Comparison of ENCODE assay signal across 7 mouse cellular contexts in the genomic region with DNA sequence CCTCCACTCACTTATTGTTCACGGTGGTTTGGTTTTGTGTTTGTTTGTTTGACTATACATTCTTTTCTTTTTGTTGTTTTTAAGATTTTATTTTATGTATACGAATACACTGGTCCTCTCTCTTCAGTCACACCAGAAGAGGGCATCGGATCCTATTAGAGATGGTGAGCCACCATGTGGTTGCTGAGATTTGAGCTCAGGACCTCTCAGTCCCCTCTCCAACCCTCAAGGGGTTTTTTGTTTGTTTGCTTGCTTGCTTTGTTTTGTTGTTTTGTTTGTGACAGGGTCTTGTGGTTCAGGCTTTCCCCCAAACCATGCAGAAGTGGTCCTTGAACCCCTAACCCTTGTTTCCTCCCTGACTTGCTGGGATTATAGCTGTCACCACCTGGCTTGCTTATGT. TPM values are rescaled to one million over a fixed set of nuclear protein-coding genes. Genes with fewer than 3 reads are reported as not detected.
DNase-seq lines count a peak whose midpoint lies in the region; ATAC-seq and TF ChIP-seq lines count a peak whose summit lies in the region.

No protein-coding gene starts in this region.

- peak overlapping the region; percentile 74 for H3K4me2 ChIP-seq in liver, embryonic 12.5 days

- H3K9ac ChIP-seq in liver, embryonic 12.5 days: peak overlapping the region; percentile 84

- no peak for TF ChIP-seq CTCF in spleen, adult 2 months (IDR thresholded peaks at IDR 0.05; ENCODE audit: extremely low read depth, insufficient read depth, insufficient read length, insufficient replicate concordance)

- H3K4me1 ChIP-seq in spleen, adult 2 months (ENCODE audit: control insufficient read depth, insufficient read depth, insufficient read length): peaks cover 4% of the 10 kb centered on the region; the same call in 1 of the 2 replicates
- H3K4me1 ChIP-seq in forebrain, embryonic 10.5 days: peaks cover 39% of the 10 kb centered on the region
- H3K4me1 ChIP-seq in liver, embryonic 12.5 days: peaks cover 55% of the 10 kb centered on the region

- no peak for DNase-seq in spleen, adult 2 months (ENCODE audit: low read depth in 1 of 2, low spot score in 2 of 2)
- no peak for DNase-seq in spleen, postnatal 36 days (ENCODE audit: low spot score in 2 of 2)
- DNase-seq in forebrain, embryonic 10.5 days (ENCODE audit: extremely low spot score, low spot score): no peak
- no peak for DNase-seq in adrenal gland, postnatal 36 days
- no peak for DNase-seq in cerebellum, adult 9-11 months

- H3K27ac ChIP-seq in spleen, adult 2 months (ENCODE audit: insufficient read depth, low read length): peak overlapping the region; percentile 96
- H3K27ac ChIP-seq in forebrain, embryonic 10.5 days: peak overlapping the region; percentile 93
- H3K27ac ChIP-seq in liver, embryonic 12.5 days: peak overlapping the region; percentile 98

- no peaks in the 10 kb centered on the region for H3K9me3 ChIP-seq in forebrain, embryonic 10.5 days
- no peaks in the 10 kb centered on the region for H3K9me3 ChIP-seq in liver, embryonic 12.5 days (replicated peaks)

- TF ChIP-seq POLR2A in spleen, adult 2 months (IDR thresholded peaks at IDR 0.05; ENCODE audit: low read depth, low read length): no peak

- H3K27me3 ChIP-seq in spleen, adult 2 months (ENCODE audit: control insufficient read depth, insufficient read depth, low read length): no peaks in the 10 kb centered on the region
- H3K27me3 ChIP-seq in forebrain, embryonic 10.5 days (ENCODE audit: poor library complexity, severe bottlenecking): no peaks in the 10 kb centered on the region
- no peaks in the 10 kb centered on the region for H3K27me3 ChIP-seq in liver, embryonic 12.5 days (replicated peaks)

- WGBS in spleen, adult 2 months: 56% methylated on average over 3 of the region's 3 CpGs
- WGBS in forebrain, embryonic 10.5 days: 65% methylated on average over 3 of the region's 3 CpGs
- 51% methylated on average over 3 of the region's 3 CpGs for WGBS in liver, embryonic 12.5 days (ENCODE audit: insufficient replicate concordance)

- 0 out of 2 replicates have a peak overlapping the region, but pooled peaks have one; percentile 76 for H3K4me3 ChIP-seq in spleen, adult 2 months (ENCODE audit: extremely low read depth, insufficient read depth, insufficient read length)
- peak overlapping the region; percentile 63 for H3K4me3 ChIP-seq in forebrain, embryonic 10.5 days
- H3K4me3 ChIP-seq in liver, embryonic 12.5 days: peak overlapping the region; percentile 58

- H3K36me3 ChIP-seq in spleen, adult 2 months (ENCODE audit: control insufficient read depth, insufficient read depth, low read length): no peaks in the 10 kb centered on the region
- H3K36me3 ChIP-seq in forebrain, embryonic 10.5 days (replicated peaks): no peaks in the 10 kb centered on the region
- no peaks in the 10 kb centered on the region for H3K36me3 ChIP-seq in liver, embryonic 12.5 days

- no peak for ATAC-seq in liver, embryonic 12.5 days
- ATAC-seq in cerebellum, adult (ENCODE audit: insufficient number of reproducible peaks, low FRiP score, low TSS enrichment): no peak

RNA-seq across cellular contexts. Expression of a gene that starts 1.5 kb away (rescaled TPM):
- 9.3 and 15.4 TPM in 2 replicates for polyA plus RNA-seq in spleen, adult 2 months (2012; rRNA removed)
- 12.0 and 14.2 TPM in 2 replicates for polyA plus RNA-seq in forebrain, embryonic 10.5 days (2016; fragmentation: Nextera tagmentation; extraction: Ambion mirVana)
- polyA plus RNA-seq in liver, embryonic 12.5 days (2016; fragmentation: Nextera tagmentation; extraction: Ambion mirVana): 27.0 and 29.3 TPM in 2 replicates
- 10 to 100 TPM; 25.0 to 26.7 TPM for total RNA-seq in adrenal gland, postnatal 36 days (2021)

RNA-seq across cellular contexts. Expression of a gene that starts 6.8 kb away (rescaled TPM):
- polyA plus RNA-seq in spleen, adult 2 months (2012; rRNA removed): 102 and 177 TPM in 2 replicates
- 48.0 and 48.8 TPM in 2 replicates for polyA plus RNA-seq in forebrain, embryonic 10.5 days (2016; fragmentation: Nextera tagmentation; extraction: Ambion mirVana)
- polyA plus RNA-seq in liver, embryonic 12.5 days (2016; fragmentation: Nextera tagmentation; extraction: Ambion mirVana): 99.1 and 113 TPM in 2 replicates
- total RNA-seq in adrenal gland, postnatal 36 days (2021): 100 to 1,000 TPM in 1 of 2 experiments, 10 to 100 TPM in 1; 100.0 to 108 TPM

RNA-seq across cellular contexts. Expression of a gene that starts 7.9 kb away (rescaled TPM):
- polyA plus RNA-seq in spleen, adult 2 months (2012; rRNA removed): 14.7 and 15.9 TPM in 2 replicates
- polyA plus RNA-seq in forebrain, embryonic 10.5 days (2016; fragmentation: Nextera tagmentation; extraction: Ambion mirVana): 10.2 and 10.5 TPM in 2 replicates
- polyA plus RNA-seq in liver, embryonic 12.5 days (2016; fragmentation: Nextera tagmentation; extraction: Ambion mirVana): 23.6 and 31.6 TPM in 2 replicates
- total RNA-seq in adrenal gland, postnatal 36 days (2021): 100 to 1,000 TPM; 103 to 116 TPM

RNA-seq across cellular contexts. Expression of a gene that starts 15.1 kb away (rescaled TPM):
- not detected in 2 replicates for polyA plus RNA-seq in spleen, adult 2 months (2012; rRNA removed)
- polyA plus RNA-seq in forebrain, embryonic 10.5 days (2016; fragmentation: Nextera tagmentation; extraction: Ambion mirVana): 0.86 TPM in 1 of 2 replicates, not detected in the other
- 2.7 and 3.0 TPM in 2 replicates for polyA plus RNA-seq in liver, embryonic 12.5 days (2016; fragmentation: Nextera tagmentation; extraction: Ambion mirVana)
- not detected for total RNA-seq in adrenal gland, postnatal 36 days (2021)

RNA-seq across cellular contexts. Expression of a gene that starts 16.3 kb away (rescaled TPM):
- 95.6 and 174 TPM in 2 replicates for polyA plus RNA-seq in spleen, adult 2 months (2012; rRNA removed)
- polyA plus RNA-seq in forebrain, embryonic 10.5 days (2016; fragmentation: Nextera tagmentation; extraction: Ambion mirVana): 8.1 and 16.6 TPM in 2 replicates
- polyA plus RNA-seq in liver, embryonic 12.5 days (2016; fragmentation: Nextera tagmentation; extraction: Ambion mirVana): 23.9 and 29.2 TPM in 2 replicates
- total RNA-seq in adrenal gland, postnatal 36 days (2021): 10 to 100 TPM in 1 of 2 experiments, 1 to 10 TPM in 1; 2.9 to 13.5 TPM
